Mouse (Mus musculus): ENCODE measurements around the gene Acadvl. TPM values are rescaled to one million over a fixed set of nuclear protein-coding genes. Genes with fewer than 3 reads are reported as not detected.

The Acadvl gene
- polyA plus RNA-seq, 1 experiment from 2014 or later = 49.5 TPM

DNA sequence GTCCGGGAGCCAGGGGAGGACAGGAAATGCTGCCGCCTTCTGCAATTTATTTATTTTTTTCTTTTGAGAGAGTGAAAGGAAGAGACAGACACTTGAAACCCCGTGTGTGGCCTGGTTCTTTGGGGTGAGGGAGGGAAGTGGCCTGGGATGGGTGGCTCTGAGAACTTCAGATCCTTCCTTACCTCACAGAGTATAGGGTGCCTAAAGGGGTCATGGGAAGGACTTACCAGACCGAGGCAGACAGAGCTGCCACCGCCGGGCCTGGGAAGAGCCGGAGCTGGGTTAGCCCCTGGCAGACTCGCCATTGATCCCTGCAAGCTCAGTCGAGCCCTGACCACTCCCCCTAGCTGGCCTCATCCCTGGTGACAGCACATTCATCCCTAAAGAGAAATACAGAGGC lies 30.2 kb upstream of the Acadvl start:
- H3K9me3 ChIP-seq (ENCODE audit: control insufficient read depth, low read length) = no peaks in the 10 kb centered on the region
- H3K27me3 ChIP-seq (ENCODE audit: control insufficient read depth, insufficient read depth, low read length) = no peaks in the 10 kb centered on the region
- no peak overlapping the region for H3K4me2 ChIP-seq (ENCODE audit: low read depth, low read length)
- ATAC-seq (ENCODE audit: low read depth) = peak; percentile 25; the same call in 1 of the 2 replicates
- H3K4me1 ChIP-seq (ENCODE audit: control insufficient read depth, insufficient read depth, low read length) = no peaks in the 10 kb centered on the region
- no peak overlapping the region for H3K9ac ChIP-seq (replicated peaks; ENCODE audit: low read depth, low read length)
- H3K36me3 ChIP-seq (ENCODE audit: control insufficient read depth, insufficient read depth, low read length) = peaks cover 40% of the 10 kb centered on the region
- no peak overlapping the region for H3K4me3 ChIP-seq (ENCODE audit: low read depth, low read length)
- H3K27ac ChIP-seq (ENCODE audit: low read depth, low read length) = no peak overlapping the region
- WGBS = 33% methylated on average over 9 of the region's 9 CpGs

DNA sequence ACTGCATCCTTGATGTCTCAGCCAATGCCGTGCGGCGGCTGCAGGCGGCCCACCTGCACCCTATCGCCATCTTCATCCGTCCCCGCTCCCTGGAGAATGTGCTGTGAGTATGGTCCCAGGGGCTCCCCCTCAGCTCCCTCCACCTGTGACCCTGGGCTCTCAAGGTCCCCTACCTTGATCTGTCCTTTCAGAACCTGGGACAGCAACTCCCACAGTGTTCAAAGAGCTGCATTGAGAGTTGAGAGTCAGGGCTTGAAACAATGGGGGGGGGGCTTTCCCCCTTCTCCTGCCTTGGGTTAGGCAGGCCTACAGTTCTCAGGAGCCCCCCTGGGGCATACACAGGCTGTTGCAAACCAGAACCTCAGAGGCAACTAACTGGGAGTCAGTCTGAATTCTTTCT lies 28.5 kb upstream of the Acadvl start:
- WGBS = 80% methylated on average over 7 of the region's 7 CpGs
- ATAC-seq (ENCODE audit: low read depth) = no peak
- H3K4me3 ChIP-seq (ENCODE audit: low read depth, low read length) = no peak overlapping the region
- no peaks in the 10 kb centered on the region for H3K9me3 ChIP-seq (ENCODE audit: control insufficient read depth, low read length)
- H3K36me3 ChIP-seq (ENCODE audit: control insufficient read depth, insufficient read depth, low read length) = peaks cover 52% of the 10 kb centered on the region
- no peaks in the 10 kb centered on the region for H3K27me3 ChIP-seq (ENCODE audit: control insufficient read depth, insufficient read depth, low read length)
- no peak overlapping the region for H3K4me2 ChIP-seq (ENCODE audit: low read depth, low read length)
- no peak overlapping the region for H3K27ac ChIP-seq (ENCODE audit: low read depth, low read length)
- H3K4me1 ChIP-seq (ENCODE audit: control insufficient read depth, insufficient read depth, low read length) = no peaks in the 10 kb centered on the region
- H3K9ac ChIP-seq (replicated peaks; ENCODE audit: low read depth, low read length) = no peak overlapping the region

DNA sequence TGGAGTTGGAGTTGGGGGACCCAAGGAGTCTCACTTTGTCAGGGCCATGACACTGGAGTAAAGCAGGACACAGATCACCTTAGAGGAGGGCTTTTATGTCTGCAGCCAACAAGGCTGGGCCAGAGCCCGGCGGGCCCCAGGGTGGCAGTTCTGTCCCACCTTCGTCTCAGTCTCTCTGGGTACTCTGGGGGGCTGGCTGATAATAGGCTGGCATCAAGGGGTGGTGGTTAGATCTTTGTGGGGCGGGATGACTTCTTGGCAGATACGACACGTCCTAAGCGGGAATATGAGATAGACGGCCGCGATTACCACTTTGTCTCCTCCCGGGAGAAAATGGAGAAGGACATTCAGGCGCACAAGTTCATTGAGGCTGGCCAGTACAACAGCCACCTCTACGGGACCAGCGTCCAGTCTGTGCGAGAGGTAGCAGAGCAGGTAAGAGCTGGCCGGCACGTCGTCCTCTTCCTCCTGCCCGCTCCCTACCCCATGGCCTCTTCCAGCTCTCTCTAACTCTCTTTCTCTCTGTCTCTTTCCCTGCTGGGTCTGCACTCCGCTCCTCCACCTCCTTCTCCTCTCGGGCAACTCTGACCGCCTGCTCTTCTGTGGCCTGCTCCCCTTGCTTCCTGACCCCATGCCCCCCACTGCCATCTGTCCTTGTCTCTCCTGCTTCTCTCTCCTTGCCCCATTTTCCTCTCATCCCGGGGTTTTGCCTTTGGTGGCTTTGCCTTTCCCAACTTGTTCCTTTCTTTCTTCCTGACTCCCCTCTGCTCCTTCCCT lies 27.3 kb upstream of the Acadvl start:
- WGBS = 90% methylated on average over 23 of the region's 23 CpGs

DNA sequence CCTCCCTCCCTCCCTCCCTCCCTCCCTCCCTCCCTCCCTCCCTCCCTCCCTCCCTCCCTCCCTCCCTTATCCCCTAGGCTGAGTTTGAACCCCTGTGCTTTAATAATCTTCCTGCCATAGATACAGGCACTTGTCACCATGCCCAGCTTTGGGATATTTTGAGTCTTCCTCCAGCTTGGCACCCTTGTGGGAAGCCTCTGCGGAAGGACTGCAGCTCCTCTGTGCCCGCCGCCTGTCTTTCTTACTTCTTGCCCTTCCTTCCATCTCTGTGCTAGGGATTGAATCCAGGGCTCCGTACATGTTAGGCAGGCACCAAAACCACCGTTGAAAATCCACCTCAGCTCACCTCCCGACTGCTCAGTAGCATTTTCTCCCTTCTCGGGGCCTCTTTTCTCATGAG lies 25.0 kb upstream of the Acadvl start:
- no peak for ATAC-seq (ENCODE audit: low read depth)
- Histone ChIP-seq H3K9ac (replicated peaks; ENCODE audit: low read depth, low read length) (no peak overlapping the region), H3K9me3 (ENCODE audit: control insufficient read depth, low read length) (no peaks in the 10 kb centered on the region), H3K4me1 (ENCODE audit: control insufficient read depth, insufficient read depth, low read length) (no peaks in the 10 kb centered on the region), H3K27me3 (ENCODE audit: control insufficient read depth, insufficient read depth, low read length) (no peaks in the 10 kb centered on the region), H3K4me3 (ENCODE audit: low read depth, low read length) (no peak overlapping the region), H3K4me2 (ENCODE audit: low read depth, low read length) (no peak overlapping the region), H3K27ac (ENCODE audit: low read depth, low read length) (no peak overlapping the region), H3K36me3 (ENCODE audit: control insufficient read depth, insufficient read depth, low read length) (peaks cover 55% of the 10 kb centered on the region)
- 94% methylated on average over 7 of the region's 7 CpGs for WGBS

More for the DNA sequence above, 27.3 kb upstream of the Acadvl start:
- Histone ChIP-seq H3K9ac (replicated peaks; ENCODE audit: low read depth, low read length) (no peak overlapping the region), H3K4me3 (ENCODE audit: low read depth, low read length) (no peak overlapping the region), H3K36me3 (ENCODE audit: control insufficient read depth, insufficient read depth, low read length) (peaks cover 57% of the 10 kb centered on the region), H3K4me2 (ENCODE audit: low read depth, low read length) (no peak overlapping the region), H3K4me1 (ENCODE audit: control insufficient read depth, insufficient read depth, low read length) (no peaks in the 10 kb centered on the region), H3K9me3 (ENCODE audit: control insufficient read depth, low read length) (no peaks in the 10 kb centered on the region), H3K27ac (ENCODE audit: low read depth, low read length) (no peak overlapping the region), H3K27me3 (ENCODE audit: control insufficient read depth, insufficient read depth, low read length) (no peaks in the 10 kb centered on the region)
- no peak for ATAC-seq (ENCODE audit: low read depth)

DNA sequence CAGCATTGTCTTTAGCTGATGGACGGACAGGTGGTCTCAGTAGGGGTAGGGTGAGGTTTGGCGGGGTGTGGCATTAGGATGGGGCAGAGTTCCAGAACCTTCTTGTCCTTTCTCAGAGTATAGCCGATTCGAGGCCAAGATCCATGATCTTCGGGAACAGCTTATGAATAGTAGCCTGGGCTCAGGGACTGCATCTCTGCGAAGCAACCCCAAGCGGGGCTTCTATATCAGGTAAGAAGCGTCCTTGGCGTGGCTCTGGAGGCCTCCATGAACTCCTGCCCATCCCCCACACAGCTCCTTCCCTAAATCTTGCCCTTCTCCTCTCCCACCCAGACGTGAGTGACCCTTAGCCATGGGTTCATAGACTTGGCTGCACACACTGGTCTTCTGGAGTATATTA lies 24.4 kb upstream of the Acadvl start:
- Histone ChIP-seq H3K4me3 (ENCODE audit: low read depth, low read length) (no peak overlapping the region), H3K9ac (replicated peaks; ENCODE audit: low read depth, low read length) (no peak overlapping the region), H3K4me1 (ENCODE audit: control insufficient read depth, insufficient read depth, low read length) (no peaks in the 10 kb centered on the region), H3K36me3 (ENCODE audit: control insufficient read depth, insufficient read depth, low read length) (peaks cover 50% of the 10 kb centered on the region), H3K9me3 (ENCODE audit: control insufficient read depth, low read length) (no peaks in the 10 kb centered on the region), H3K4me2 (ENCODE audit: low read depth, low read length) (no peak overlapping the region), H3K27me3 (ENCODE audit: control insufficient read depth, insufficient read depth, low read length) (no peaks in the 10 kb centered on the region), H3K27ac (ENCODE audit: low read depth, low read length) (no peak overlapping the region)
- ATAC-seq (ENCODE audit: low read depth) = no peak
- WGBS = 94% methylated on average over 10 of the region's 10 CpGs

DNA sequence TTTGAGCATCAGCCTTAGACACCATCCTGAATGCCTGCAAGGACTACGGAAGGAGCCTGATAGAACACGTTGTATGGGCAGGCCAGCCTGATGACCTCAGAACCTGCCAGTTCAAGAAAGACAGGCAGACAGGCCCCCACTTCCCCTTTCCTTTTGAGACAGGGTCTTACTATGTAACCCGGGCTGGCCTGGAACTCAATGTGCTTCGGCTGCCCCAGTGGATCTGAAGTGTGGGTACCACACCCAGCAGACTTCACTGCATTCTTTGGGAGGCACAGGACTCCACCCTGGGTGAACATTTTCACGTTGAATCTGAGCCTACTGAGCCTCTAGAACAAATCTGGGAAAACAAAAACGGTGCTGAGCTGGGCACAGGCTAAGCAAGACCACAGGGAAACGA lies 23.0 kb upstream of the Acadvl start:
- Histone ChIP-seq H3K4me2 (ENCODE audit: low read depth, low read length) (no peak overlapping the region), H3K27me3 (ENCODE audit: control insufficient read depth, insufficient read depth, low read length) (no peaks in the 10 kb centered on the region), H3K4me3 (ENCODE audit: low read depth, low read length) (no peak overlapping the region), H3K27ac (ENCODE audit: low read depth, low read length) (no peak overlapping the region), H3K9ac (replicated peaks; ENCODE audit: low read depth, low read length) (no peak overlapping the region), H3K36me3 (ENCODE audit: control insufficient read depth, insufficient read depth, low read length) (peaks cover 38% of the 10 kb centered on the region), H3K9me3 (ENCODE audit: control insufficient read depth, low read length) (no peaks in the 10 kb centered on the region), H3K4me1 (ENCODE audit: control insufficient read depth, insufficient read depth, low read length) (no peaks in the 10 kb centered on the region)
- ATAC-seq (ENCODE audit: low read depth) = no peak
- WGBS = 77% methylated on average over 7 of the region's 7 CpGs

DNA sequence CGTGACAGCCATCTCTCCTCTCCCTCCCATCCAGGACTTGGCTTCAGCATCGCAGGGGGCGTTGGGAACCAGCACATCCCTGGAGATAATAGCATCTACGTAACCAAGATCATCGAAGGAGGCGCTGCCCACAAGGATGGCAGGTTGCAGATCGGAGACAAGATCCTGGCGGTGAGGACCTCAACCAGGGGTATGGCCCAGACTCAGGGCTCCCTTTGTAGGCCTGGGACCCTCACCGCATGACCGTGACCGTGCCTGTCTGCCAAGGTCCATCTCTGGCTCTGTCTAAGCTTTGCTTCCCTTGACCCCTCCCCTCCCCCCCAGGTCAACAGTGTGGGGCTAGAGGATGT lies 16.1 kb upstream of the Acadvl start:
- WGBS = 97% methylated on average over 11 of the region's 11 CpGs
- peaks cover 23% of the 10 kb centered on the region; the same call in 1 of the 2 replicates for H3K36me3 ChIP-seq (ENCODE audit: control insufficient read depth, insufficient read depth, low read length)
- ATAC-seq (ENCODE audit: low read depth) = no peak
- H3K9ac ChIP-seq (replicated peaks; ENCODE audit: low read depth, low read length) = no peak overlapping the region
- no peaks in the 10 kb centered on the region for H3K27me3 ChIP-seq (ENCODE audit: control insufficient read depth, insufficient read depth, low read length)
- peaks cover 43% of the 10 kb centered on the region for H3K4me1 ChIP-seq (ENCODE audit: control insufficient read depth, insufficient read depth, low read length)
- H3K27ac ChIP-seq (ENCODE audit: low read depth, low read length) = no peak overlapping the region
- H3K4me3 ChIP-seq (ENCODE audit: low read depth, low read length) = no peak overlapping the region
- H3K9me3 ChIP-seq (ENCODE audit: control insufficient read depth, low read length) = no peaks in the 10 kb centered on the region
- no peak overlapping the region for H3K4me2 ChIP-seq (ENCODE audit: low read depth, low read length)

DNA sequence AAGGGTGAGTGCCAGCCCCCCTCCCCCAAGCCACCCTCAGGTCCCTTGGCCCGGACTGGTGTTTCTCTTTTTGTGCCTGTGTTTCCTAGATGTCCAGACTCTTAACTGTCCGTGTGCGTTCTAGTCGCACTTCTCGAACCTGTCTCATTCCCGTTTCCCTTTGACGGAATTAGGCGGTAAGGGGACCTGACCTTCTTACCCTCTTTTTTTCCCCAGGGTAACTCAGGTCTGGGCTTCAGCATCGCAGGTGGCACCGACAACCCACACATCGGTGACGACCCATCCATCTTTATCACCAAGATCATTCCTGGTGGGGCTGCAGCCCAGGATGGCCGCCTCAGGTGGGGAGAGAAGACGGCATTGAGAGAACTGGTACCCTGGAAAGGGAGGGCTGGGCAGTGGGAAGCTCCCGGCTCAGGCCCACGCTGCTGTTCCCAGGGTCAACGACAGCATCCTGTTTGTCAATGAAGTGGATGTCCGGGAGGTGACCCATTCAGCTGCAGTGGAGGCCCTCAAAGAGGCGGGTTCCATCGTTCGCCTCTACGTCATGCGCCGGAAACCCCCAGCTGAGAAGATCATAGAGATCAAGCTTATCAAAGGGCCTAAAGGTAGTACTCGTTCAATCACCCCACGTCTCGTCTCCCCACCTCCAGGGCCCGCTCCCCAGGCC lies 15.6 kb upstream of the Acadvl start:
- WGBS = 93% methylated on average over 28 of the region's 28 CpGs
- H3K4me1 ChIP-seq (ENCODE audit: control insufficient read depth, insufficient read depth, low read length) = peaks cover 48% of the 10 kb centered on the region
- H3K9me3 ChIP-seq (ENCODE audit: control insufficient read depth, low read length) = no peaks in the 10 kb centered on the region
- H3K36me3 ChIP-seq (ENCODE audit: control insufficient read depth, insufficient read depth, low read length) = peaks cover 23% of the 10 kb centered on the region; the same call in 1 of the 2 replicates
- H3K4me2 ChIP-seq (ENCODE audit: low read depth, low read length) = peak overlapping the region; percentile 52
- H3K4me3 ChIP-seq (ENCODE audit: low read depth, low read length) = peak overlapping the region; percentile 19; the same call in 1 of the 2 replicates
- no peaks in the 10 kb centered on the region for H3K27me3 ChIP-seq (ENCODE audit: control insufficient read depth, insufficient read depth, low read length)
- H3K9ac ChIP-seq (replicated peaks; ENCODE audit: low read depth, low read length) = no peak overlapping the region
- no peak for ATAC-seq (ENCODE audit: low read depth)
- H3K27ac ChIP-seq (ENCODE audit: low read depth, low read length) = peak overlapping the region; percentile 96

DNA sequence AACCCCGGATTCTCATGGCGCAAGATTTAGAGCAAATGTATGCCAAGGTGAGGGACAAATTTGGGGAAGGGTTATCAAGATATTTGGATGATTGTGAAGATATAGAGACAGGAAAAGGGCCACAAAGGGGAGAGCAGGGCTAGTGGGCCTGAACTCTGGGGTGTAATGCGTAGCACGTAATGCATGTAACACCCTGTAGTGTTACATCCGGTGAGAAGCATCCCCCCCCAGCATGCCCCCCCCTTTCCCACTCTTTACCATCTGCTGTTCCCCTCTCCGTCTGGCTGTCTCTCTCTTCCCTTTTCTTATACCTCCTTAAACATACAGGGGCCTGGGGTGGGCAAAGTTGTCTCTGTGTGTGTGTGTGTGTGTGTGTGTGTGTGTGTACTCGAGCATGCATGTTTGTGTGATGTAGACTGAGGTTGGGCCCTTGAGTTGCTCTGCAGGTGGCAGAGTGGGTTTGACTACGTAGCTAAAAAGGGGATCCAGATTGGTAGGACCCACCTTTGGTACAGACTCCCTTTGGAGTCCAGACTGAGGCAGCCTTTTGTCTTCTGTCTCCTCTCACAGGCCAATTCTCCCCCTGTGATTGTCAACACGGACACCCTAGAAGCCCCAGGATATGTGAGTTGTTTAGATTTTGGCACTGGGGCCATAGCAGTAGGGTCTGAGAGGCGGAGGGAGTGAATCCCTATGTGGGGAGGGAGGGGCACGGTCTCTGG lies 14.8 kb upstream of the Acadvl start:
- Histone ChIP-seq H3K27me3 (ENCODE audit: control insufficient read depth, insufficient read depth, low read length) (no peaks in the 10 kb centered on the region), H3K36me3 (ENCODE audit: control insufficient read depth, insufficient read depth, low read length) (peaks cover 23% of the 10 kb centered on the region; the same call in 1 of the 2 replicates), H3K9ac (replicated peaks; ENCODE audit: low read depth, low read length) (peak overlapping the region; percentile 22; the same call in 1 of the 2 replicates), H3K4me2 (ENCODE audit: low read depth, low read length) (peak overlapping the region; percentile 52), H3K4me3 (ENCODE audit: low read depth, low read length) (peak overlapping the region; percentile 19), H3K9me3 (ENCODE audit: control insufficient read depth, low read length) (no peaks in the 10 kb centered on the region), H3K4me1 (ENCODE audit: control insufficient read depth, insufficient read depth, low read length) (peaks cover 50% of the 10 kb centered on the region), H3K27ac (ENCODE audit: low read depth, low read length) (peak overlapping the region; percentile 96)
- peak; percentile 56 for ATAC-seq (ENCODE audit: low read depth)
- WGBS = 16% methylated on average over 11 of the region's 11 CpGs

All from neural tube, embryonic 14.5 days (tissue).